Mouse (Mus musculus) retina, postnatal 1 day (tissue): ENCODE data around the gene Cd200r1.

Experiments
- DNase-seq: peaks from one replicate; pipeline ENCODE4 v3.0.0-alpha.2; 2012

The Cd200r1 gene

GRCm38 (mm10) chr16:44765555-44766319 lies at the start of gene Cd200r1:
Gene Cd200r1, plus strand, starts transcription at chr16:44765736.
- no peak for DNase-seq

- peak; percentile 75 for DNase-seq
These were observed 49.0 kb upstream of the Cd200r1 start for GRCm38 (mm10) chr16:44716305-44717140.

- no peak for DNase-seq
These were observed 48.3 kb upstream of the Cd200r1 start for GRCm38 (mm10) chr16:44717141-44717634.

- no peak for DNase-seq
These were observed 47.7 kb upstream of the Cd200r1 start for GRCm38 (mm10) chr16:44717838-44718237.

GRCm38 (mm10) chr16:44719349-44719748 lies 46.2 kb upstream of the Cd200r1 start:
- no peak for DNase-seq

GRCm38 (mm10) chr16:44720518-44720917 lies 45.0 kb upstream of the Cd200r1 start:
- DNase-seq: peak; percentile 52

- DNase-seq: no peak
These were observed 42.9 kb upstream of the Cd200r1 start for GRCm38 (mm10) chr16:44722666-44723065.

GRCm38 (mm10) chr16:44724083-44724787 lies 41.3 kb upstream of the Cd200r1 start, which contains the start of gene Nepro:
Gene Nepro, plus strand, starts transcription at chr16:44724301.
- DNase-seq: peak; percentile 96

GRCm38 (mm10) chr16:44724847-44725246 lies 40.7 kb upstream of the Cd200r1 start:
- peak; percentile 79 for DNase-seq

GRCm38 (mm10) chr16:44725286-44726223 lies 40.0 kb upstream of the Cd200r1 start:
- peak; percentile 80 for DNase-seq

GRCm38 (mm10) chr16:44727525-44727924 lies 38.0 kb upstream of the Cd200r1 start:
- no peak for DNase-seq

GRCm38 (mm10) chr16:44734059-44734458 lies 31.5 kb upstream of the Cd200r1 start:
- no peak for DNase-seq

- no peak for DNase-seq
These were observed 29.9 kb upstream of the Cd200r1 start for GRCm38 (mm10) chr16:44735676-44736075.

GRCm38 (mm10) chr16:44736118-44736517 lies 29.4 kb upstream of the Cd200r1 start:
- no peak for DNase-seq

GRCm38 (mm10) chr16:44742753-44743152 lies 22.8 kb upstream of the Cd200r1 start:
- no peak for DNase-seq

GRCm38 (mm10) chr16:44745471-44745865 lies 20.1 kb upstream of the Cd200r1 start:
- no peak for DNase-seq

- peak; percentile 92 for DNase-seq
These were observed 19.5 kb upstream of the Cd200r1 start, which contains the start of gene Gtpbp8 for GRCm38 (mm10) chr16:44745866-44746562. Gene Gtpbp8, minus strand, starts transcription at chr16:44746363.

- DNase-seq: no peak
These were observed 17.5 kb upstream of the Cd200r1 start for GRCm38 (mm10) chr16:44748007-44748406.

- DNase-seq: no peak
These were observed 7.8 kb upstream of the Cd200r1 start for GRCm38 (mm10) chr16:44757700-44758099.

GRCm38 (mm10) chr16:44761811-44762210 lies 3.7 kb upstream of the Cd200r1 start:
- DNase-seq: no peak

- DNase-seq: no peak
These were observed 870 bp downstream of the Cd200r1 start for GRCm38 (mm10) chr16:44766320-44766892.
